Mouse (Mus musculus) stomach, postnatal 0 days (tissue): Measurements from ENCODE around the gene Ache.

Experiments
- CTCF ChIP-seq: IDR thresholded peaks from 2 replicates; pipeline ENCODE4 v1.5.1; 2016; ENCODE audit warnings: antibody characterized with exemption, low read depth, mild to moderate bottlenecking, moderate library complexity
- EP300 ChIP-seq: optimal IDR thresholded peaks from 2 replicates; pipeline ENCODE3; 2016; ENCODE audit warnings: antibody characterized with exemption

GRCm38 (mm10) chr5:137315084-137315903 lies 28.0 kb downstream of the Ache start:
- peak; percentile 73 for TF ChIP-seq CTCF
- no peak for TF ChIP-seq EP300
